Mouse (Mus musculus) R1 (cell line): ENCODE results near the gene Prss2.
"Not testable (repeated sequence)": the region's sequence is repeated elsewhere in the genome, so short reads cannot be mapped to it uniquely, and the experiment has no call there.

ENCODE experiments used
- DNase-seq: peaks from one replicate; pipeline ENCODE4 v3.0.0-alpha.2; 2018; ENCODE audit warnings: low read depth, low spot score

Prss2 gene

DNA sequence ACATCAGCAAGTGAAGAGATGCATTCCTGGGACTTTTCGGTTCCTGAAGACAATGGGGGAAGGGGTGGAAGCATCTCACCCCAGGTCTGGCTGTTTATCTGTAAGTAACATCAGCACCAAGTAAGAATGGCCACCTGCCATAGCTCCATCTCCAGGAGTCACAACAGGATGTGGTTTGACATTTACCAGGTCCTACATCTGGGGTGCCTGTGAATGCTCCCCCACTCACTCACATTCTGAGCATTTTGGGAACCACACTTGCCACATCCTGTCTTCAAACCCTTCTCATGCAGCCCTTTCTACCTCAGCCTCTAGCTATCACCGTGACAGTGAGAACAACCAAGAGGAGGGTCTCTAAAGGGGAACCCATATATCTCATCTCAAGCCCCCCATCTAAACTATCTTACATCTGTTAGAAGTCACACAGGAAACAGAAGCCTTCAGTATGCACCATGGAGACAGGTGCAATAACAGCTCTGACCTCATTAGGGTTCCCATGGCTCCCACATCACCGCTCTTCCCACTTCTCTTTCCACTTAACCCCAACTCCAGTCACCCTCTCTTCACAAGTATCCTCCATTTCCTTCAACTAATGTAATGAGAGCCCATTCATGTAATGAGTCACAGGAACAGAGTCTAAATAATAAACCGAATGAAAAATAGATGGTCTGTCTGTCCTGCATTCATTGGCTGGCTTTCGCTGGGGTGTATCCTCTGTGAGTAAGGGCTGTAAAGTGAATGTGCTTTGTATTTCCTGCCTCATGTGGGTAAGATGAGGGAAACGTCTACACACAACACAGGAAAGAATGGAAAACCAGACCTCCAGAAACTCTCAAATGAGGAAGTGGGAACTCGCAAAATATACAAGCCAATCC lies 32.9 kb downstream of the Prss2 start:
- DNase-seq: no peak

DNA sequence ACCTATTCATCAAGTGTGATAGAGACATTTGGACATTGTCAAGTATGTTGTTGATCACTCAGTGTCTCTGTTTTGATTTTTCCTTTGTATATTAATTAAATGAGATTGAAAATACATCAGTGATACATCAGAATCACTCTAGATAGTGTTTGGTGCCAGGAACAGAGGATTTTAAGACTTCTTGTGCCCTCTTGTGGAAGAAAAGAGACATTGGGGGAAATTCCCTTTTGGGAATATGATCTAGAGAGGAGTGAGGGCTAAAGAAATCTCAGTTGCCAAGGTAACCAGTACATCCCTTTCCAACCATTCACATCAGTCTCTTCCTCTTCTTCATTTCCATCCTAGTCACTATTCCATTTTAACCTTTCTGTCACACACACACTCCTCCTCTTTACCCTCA lies 34.8 kb downstream of the Prss2 start:
- DNase-seq: peak; percentile 57

DNA sequence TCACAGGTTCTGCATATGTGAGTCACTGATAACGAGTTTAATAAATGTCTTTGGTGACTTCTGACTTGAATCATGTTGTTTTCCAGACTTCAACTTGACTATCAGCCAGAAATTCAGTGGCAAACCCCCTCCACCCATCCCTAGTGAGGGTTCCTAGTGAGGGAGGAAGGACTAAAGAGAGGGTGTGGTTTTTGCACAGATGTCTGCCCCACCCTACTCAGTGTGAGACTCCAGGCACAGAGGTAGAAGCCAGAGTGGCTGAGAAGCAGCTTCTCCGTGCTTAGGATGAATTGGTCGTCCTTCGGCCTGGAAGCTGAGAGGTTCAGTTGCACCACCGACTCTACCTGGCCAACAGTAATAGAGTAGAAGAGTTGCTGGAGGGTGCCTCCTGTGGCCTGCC lies 35.9 kb downstream of the Prss2 start:
- DNase-seq: peak; percentile 38

DNA sequence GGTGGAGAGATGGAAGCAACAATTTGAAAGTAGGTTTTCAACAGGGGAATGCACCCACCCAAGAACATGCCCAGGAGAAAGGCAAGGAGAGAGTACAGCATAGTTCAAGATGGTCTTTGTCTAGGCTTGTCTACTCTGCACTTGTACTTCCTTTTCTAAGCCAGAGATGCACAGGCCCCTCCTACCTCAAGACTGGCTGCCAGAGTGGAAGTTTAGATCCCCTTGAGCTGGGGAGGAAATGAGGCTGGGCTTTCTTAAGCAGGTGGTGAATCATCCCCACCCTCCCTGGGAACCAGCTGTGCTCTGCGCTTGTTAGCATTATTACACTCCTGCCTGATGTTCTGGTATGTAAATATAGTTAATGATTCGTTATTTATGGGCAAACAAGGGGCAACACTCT lies 36.7 kb downstream of the Prss2 start:
- peak; percentile 65 for DNase-seq

DNA sequence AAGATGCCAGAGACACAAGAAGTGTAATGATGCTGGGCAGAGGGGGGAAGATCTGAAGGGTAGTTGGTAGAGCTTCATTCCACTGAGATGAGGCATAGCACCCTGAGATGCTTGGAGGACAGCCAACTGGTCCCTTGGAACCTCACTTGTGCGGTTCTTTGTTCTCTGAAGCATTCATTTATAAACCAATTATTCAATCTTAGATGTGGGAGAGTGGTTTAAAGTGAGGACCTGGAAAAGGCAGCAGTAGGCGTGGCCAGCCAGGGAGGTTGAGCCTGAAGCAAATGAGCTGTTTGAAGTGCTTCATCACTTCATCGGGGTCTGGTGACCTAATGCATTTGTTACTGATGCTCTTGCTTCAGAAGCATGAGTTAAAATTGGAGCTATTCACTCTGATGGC lies 37.7 kb downstream of the Prss2 start:
- no peak for DNase-seq

DNA sequence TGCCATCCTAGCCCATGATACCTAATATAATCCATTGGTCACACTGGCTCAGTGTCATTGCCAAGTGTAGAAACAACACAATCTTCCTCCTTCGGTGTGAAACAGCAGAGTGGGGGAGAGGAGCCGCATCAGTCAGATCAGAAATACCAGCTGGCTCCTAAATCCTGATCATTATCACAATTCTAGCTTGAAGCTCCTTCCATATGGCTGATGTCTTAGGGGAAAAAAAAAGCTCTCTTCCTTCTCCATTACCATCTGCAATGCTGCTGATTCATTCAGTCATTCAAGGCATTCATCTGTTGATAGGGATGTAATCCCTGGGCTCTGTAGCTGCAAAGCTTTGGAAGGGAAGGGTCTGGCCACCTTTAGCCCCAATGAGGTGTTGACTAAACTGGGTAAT lies 38.7 kb downstream of the Prss2 start:
- DNase-seq: no peak

DNA sequence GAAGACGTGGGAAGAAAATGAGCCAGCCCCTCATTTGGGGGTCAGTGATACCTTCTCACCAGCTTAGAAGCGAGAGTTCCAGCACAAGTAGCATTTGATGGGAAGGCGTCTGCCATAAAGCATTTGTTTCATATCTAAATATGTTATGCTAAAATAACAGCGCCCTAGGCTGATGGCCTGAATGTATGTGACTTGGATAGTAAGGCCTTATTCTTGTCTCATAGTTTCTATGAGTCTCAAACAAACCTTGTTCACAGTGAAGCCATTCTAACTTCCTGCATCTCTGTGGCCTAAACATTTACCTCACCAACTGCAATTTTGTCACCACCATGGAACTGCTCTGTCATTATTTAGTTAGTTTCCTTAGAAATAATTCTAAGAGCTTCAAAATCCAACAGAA lies 41.0 kb downstream of the Prss2 start:
- no peak for DNase-seq

DNA sequence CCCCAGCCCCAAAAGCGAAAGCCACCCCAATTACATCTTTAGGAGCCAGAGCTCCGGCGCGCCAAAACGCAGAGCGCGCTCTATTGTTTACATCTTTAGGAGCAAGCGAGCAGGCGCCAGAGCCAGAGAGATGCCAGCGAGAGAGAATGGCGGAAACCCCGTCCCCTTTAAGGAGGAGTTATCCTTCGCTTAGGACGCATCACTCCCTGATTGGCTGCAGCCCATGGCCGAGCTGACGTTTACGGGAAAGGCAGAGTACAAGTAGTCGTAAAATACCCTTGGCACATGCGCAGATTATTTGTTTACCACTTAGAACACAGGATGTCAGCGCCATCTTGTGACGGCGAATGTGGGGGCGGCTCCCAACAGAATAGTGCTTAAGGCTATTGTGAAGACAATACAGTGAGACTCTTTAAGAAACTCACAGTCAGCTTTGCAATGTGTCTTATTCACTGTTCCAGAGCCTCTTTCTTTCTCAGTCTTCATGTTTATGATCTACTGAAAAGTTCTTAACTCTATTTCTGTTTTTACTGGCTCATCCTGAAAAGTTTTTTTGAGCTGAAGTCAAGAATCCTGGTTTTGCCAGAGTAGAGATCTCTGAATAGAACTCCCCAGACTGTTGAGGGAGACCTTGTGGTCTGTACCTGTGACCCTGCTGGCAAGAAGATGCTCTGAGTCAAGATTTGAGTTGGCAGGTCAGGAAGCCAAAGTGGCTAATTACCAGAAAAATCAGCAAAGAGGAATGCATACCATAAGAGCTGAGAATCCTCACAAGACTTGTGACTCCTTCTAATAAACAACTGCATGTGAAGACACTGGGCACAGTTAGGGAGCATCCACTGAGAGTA lies 41.7 kb downstream of the Prss2 start:
- DNase-seq: not testable (repeated sequence)

DNA sequence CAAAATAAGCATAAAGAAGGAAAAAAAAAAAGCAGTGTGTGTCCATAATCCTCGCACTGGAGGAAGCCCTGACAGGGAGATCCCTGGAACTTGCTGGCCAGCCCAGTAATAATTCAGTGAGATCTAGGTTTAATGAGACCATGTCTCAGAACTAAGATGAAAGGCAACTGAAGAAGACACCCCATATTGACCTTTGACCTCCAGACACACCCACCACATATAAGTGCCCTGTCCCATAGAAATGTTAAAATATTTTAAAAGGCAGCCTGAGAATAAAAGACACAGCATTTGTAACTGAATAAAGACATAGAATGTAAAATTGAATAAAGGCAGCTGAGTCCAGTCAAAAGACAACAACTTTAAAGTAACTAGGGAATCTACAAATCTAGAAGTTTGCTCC lies 43.7 kb downstream of the Prss2 start:
- peak; percentile 50 for DNase-seq

DNA sequence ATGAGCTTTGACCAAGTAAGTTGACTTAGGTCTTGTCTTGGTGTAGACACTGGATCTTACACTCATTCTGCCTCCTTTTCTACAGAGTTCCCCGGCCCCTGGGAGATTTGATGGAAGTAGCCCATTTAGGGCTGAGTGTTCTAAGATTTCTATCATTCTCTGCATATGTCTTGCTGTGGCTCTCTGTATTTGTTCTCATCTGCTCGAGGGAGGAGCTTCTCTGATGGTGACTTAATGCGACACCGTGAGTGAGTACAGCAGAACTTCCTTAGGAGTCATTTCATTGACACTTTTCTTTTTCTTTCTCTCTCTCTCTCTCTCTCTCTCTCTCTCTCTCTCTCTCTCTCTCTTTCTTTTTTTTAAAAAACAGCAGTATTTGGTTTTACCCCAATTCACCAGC lies 45.4 kb downstream of the Prss2 start:
- no peak for DNase-seq

DNA sequence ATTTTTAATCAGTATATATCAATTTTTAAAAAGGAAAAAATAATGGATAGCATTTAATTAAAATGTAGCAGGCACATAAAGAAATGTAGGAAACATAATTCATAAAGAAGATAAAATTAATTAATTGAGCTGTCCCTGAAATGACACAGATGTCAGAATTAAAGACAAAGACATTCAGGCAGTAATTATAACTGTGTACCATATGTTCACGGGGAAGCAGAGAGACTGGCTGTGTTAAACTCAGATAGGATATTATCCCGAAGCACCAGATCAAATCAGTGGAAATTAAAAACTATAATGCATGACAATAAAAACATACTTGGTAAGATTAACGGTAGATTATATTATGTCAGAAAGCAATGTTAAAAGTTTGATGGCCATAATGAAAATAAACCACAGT lies 47.5 kb downstream of the Prss2 start:
- no peak for DNase-seq
